Mouse (Mus musculus) CD8-positive naive resting alpha-beta T cell, adult 2 months (primary cell): ENCODE measurements around the gene Anks4b.

Source experiments
- DNase-seq, 2 experiments: peaks; one replicate each; pipeline ENCODE4 v3.0.0; 2022; ENCODE audit warnings: low read depth in 2 of 2, low spot score in 2 of 2

Anks4b gene

DNA sequence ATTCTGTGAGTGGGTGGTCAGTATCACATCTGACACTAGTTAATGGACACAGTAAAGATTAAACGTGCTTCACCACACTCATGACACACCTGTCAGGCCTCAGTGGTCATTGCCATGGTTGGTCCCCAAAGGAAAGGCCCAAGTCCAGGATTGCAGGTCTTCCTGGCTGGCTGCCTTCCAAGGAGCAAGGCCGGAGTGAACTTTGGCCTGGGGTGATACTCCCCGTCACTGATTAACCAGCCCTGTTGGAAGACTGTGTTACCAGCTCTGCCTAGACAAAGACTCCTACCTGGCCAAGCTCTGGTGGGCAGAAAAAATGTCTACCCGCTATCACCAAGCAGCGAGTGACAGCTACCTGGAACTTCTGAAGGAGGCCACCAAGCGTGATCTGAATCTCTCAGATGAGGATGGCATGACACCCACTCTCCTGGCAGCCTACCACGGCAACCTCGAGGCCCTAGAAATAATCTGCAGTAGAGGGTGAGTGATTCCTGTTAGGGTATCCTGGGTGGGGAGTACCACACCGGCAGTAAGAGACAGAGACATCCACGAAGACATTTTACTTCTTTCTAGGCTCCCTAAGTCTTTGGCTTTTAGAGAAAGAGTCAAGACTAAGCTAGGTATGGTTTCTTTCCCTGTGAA is at the start of gene Anks4b:
TSS of gene Anks4b (plus strand) at position 256 of the 642 bp plus-strand sequence.
- DNase-seq = no peak

DNA sequence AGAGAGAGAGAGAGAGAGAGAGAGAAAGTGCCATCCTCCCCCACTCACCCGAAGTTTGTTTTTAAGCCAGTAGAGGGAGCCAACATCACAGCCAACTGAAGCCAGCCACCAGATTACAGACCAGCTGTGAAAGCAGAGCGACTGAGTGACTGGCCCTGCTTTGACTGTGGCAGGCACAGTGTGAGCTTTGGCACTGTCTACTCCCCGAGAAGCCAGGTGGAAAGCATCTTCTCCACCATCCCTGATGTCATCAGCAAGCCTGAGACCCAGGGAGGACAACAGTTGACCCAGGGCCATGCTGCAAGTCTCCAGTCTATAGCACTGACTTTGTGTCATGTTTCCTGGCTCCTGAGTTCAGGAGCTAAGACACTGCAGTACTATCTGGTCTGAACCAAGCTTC is 48.8 kb upstream of the Anks4b start:
- peak in 1 of 2 experiments; percentile 5 for DNase-seq

DNA sequence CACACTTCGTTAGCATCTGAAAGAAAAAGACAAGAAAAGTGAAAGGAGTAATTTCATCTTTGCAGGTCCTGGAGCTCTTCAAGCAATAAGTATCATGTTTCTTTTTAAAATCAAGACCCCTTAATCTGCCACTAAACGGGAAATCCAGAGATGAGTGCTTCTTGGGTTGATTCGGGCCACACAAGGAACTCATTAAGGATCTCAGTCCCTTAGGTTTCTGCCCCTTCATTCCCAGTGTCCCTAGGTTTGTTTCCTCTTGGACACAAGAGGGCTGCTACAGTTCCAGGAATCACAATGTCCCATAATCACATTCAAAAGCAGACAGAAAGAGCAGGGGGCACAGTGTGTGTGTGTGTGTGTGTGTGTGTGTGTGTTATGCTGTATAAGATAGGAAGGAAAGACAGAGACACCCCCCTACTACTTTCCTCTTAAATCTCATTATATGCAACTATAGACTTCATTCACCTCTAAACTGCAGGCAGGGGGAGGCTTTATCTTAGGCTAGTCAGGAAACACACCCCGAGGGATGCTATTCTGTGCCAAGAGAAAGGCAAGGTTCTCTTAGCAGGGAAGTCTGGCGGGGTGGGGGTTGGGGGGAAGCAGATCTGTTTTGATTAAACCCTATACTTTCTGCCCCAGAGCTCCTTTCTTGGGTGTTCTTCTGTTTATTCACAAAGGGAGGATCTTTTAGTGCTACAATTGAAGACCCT is 46.5 kb upstream of the Anks4b start:
- no peak for DNase-seq

DNA sequence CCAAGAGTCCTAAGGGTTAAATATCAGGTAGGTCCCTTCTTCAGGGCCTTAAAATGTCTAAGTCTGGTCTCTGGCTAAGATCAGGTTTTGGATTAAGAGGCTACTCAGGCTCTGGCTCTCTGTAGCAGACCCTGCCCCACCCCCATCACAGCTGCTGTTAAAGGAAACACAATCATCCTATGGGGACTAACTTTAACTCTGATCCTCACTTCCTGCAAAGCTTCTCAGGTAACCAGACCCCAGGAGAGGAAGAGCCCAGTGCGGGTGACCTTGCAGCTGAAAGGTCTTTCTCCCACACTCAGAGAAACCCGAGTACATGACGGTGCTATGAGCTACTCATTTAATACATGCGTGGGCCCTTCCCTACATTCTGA is 46.0 kb upstream of the Anks4b start:
- DNase-seq = no peak

DNA sequence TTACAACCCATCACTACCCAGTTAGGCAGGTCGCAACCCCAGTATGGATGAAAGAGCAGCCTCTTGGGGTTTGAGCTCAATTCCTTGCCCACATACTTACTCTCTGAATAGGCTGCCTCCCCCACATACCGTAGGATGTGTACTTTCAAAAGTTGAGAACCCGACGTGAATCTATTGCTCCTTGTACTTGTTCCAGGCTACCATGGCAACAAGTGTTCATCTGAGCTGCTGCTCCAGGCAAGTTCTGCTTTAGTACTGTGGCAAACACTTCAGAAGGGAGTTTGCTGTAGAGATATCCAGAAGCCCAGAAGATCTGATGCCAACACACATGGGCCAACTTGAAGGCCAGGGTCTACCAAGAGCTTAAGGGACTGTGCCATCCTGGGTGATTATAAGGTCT is 44.7 kb upstream of the Anks4b start:
- no peak for DNase-seq

DNA sequence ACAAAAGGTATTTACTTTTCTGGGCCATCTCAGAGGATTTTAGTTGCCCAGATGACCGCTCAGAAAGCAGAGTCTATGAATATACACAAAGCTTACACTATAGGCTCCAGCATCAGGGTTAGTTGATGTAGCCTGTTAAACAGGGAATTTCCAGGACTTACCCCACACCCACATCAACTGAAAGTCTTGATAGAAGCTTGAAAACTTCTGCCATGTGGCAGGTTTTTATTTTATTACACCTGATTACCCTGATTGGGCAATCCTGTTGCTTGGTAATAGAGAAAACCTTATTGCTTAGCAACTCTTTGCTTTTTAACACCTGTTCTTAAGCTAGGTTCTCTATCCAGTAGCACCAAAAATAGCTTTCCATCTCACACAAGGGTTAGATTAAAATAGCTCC is 30.9 kb upstream of the Anks4b start:
- DNase-seq = no peak

DNA sequence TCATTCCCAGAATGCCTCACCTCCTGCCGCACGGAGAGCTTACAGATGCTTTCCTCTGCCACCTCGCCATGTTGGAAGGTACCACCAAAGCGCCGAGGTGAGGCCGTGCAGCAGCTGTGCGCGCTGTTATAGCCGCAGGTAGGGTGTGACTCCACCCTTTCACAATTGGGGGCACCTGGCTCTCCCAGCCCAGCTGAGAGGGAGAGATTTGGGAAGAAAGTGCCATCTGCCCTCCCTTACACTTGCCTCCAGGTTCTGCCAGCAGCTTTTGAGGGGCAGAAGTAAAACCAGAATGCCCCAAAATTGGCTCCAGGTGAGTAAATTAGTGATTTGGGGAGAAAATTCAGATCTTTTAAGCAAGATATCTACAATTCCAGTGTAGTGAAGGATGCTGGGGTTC is 28.5 kb upstream of the Anks4b start, which contains the start of gene Zp2:
TSS of gene Zp2 (minus strand) at position 101 of the 400 bp plus-strand sequence.
- DNase-seq = no peak

DNA sequence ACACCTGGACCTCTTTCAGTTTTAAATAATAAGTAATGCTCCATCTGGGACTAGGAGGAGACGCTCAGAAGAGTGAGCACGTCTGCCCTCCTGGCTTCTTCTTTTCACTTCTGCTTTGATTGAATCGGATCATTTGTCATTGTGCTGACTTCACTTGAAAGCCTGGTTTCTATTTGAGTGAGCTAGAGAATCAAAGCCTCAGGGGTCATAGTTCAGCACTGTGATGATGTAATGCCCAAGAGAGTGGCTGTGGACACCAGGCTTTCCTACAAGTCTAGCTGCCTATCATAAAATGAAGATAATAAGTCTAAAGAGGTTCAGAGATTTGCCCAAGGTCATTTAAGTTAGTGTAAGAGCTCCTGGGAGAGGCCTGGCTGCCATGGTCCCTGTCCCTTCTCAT is 23.4 kb upstream of the Anks4b start:
- DNase-seq = no peak

DNA sequence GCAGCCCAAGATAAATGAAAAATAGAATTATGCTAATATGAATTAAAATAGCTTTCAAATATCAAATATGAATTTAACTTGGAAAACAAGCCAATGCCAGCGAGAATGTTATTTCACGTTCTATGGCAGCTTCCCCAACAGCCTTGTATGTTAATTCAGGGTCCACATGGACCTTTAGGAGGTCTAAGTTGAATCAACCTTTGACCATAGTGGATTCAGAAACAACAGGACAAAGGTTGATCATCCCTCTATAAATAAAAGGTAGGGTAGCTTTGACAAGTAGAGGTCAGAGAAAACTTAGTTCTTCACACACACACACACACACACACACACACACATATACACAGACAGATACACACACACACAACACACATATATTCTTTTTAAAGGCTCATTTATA is 22.8 kb upstream of the Anks4b start:
- DNase-seq = no peak

DNA sequence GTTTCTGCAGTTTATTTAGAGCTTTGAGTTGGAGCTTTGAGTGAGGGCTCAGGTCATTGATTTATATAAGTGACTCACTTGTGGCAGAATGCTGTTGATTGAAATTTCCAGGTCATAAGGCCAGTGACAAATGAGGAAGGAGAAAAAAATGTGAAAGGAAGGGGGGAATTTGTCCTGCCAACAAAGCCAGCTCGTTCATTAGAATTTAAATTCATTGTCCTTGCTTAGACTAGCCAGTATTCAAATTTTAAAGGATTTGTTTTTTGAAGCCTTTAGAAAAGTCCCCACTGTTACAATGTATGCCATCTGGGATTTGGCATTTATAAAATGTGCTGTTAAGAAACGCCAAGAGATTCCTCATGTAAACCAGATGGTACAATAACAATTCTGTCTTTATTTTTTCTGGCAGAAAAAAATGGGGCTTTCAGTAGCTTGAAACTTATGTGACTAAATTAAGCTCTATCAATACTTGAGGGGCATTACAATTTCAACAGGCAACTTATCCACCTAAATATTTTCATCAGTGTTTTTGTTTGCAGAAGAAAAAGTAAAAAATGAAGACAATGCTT is 16.7 kb upstream of the Anks4b start:
- DNase-seq = no peak

DNA sequence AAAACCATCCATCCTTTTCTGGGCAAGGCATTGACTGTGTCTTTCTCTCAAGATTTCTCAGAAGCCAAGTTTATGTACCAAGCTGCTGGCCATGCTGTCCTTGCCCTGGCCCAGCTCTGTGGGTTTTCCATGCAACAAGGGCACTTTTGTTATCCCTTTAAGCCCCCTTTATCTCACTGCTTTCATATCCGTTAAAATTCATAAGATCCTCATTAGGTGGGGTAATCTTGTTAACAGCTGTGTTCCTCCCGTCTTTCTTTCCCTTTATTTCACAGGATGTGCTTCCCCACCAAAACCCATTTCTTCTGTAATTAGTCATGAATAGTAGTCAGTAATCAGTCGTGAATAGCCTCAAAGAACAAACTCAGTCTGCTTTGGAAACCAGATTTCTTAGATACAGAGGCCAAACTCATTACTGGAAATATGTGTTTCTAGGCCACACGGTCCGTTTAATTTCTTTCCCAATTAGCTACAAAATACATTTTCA is 16.0 kb upstream of the Anks4b start:
- DNase-seq = no peak

DNA sequence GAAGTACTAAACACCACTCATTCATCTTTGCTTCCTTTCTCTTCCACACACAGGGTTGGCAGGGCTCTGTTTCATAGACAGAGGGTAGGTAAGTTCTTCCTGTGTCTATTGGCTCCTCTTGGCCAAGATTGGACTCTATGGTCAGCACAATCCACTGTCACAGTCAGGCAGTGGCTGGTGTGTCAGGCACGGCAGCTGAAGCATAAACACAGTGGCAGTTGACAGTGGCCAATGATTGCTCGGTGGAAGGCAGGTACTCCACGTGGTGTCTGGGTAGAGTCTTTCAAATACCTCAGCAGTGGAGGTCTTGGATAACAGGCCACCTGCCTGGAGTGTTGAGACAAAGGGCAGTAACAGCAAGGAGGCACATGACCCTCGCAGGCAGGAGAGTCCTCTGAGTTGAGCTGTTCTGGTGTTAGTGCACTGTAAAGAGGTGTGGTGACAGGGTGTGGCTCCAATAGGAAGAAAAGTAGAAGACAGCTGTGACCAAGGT is 15.5 kb upstream of the Anks4b start:
- DNase-seq = no peak

DNA sequence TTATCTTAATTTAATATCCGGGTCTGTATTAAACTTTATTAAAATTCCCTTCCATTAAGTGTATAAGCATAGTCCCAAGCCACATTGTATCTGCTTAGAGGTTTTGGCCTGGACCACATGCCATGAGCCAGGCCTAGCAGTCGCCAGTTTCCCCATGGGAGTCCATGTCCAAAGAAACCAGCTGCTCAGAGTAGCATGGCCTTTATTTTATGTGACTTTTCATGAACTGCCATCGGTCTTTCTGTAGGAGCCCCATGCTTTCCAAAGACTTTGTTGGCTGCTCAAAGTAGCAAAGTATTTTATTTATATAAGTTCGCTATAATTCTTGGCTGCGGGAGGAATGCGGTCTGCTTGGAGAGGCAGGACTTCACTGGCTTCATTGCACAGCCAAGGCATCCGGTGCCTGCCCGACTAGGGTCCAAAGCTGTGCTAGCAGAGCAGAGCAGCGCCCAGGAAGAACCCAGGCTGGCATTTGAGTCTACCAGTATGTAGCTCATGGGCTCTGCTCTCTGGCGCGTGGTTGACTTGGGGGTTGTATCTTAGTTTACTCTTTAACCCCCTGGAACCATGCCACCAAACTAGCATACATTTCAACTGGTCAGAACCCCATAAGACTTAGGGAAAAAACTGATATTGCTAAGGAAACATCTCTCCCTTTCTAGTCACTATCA is 9.9 kb upstream of the Anks4b start:
- DNase-seq = no peak

DNA sequence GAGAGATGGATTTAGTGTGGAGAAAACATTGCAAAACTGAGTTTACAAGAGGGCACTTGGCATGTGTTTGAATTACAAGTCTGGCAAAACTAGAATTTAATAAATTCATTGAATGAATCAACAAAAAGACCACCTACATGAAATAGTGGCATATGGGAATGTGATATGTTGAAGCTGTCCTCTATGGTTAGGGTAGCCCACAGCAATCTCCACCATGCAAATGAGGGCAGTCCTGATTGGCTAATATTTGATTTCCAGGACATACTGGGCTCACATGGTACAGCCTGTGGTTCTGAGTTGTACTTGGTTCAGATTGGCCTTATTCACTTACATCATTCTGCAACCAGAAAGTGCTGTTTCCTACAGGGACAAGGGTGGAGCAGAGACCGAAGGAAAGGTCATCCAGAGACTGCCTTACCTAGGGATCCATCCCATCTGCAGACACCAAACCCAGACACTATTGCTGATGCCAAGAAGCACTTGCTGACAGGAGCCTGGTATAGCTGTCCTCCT is 1.4 kb upstream of the Anks4b start:
- no peak for DNase-seq

DNA sequence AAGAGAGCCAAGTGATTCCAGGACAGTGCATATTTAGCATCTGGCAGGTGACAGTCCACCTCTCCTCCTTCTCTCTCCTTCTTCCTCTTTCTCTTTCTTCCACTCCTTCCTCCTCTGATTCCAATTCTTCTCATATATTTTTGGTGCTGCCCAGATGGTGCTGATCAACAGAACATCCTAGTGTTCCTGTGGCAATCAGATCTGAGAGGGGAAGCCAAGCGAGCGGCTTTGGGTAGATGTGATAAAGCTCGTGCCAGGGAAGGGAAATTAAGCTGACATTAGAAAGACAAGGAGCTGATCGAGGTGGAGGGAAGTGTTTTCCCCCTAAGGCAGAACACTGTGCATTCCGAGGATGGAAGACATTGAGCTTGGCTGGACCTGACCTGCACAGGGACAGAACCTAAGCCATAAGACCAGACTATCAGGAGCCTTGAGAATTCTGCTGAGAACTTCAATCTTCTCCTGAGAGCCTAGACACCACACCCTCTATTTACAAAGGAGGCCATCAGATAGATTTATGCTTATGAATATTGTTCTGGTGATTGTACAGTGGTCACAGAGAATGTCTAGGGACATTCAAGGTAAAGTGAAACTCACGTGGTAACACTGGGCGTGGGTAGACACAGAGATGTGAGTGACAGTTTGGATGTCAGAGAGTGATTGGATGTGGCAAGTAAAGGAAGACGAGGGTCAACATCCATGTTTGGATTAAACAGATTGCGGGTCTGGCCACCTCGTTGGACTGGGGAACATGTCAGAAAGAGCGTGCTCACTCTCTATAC is 1.3 kb downstream of the Anks4b start:
- no peak for DNase-seq

DNA sequence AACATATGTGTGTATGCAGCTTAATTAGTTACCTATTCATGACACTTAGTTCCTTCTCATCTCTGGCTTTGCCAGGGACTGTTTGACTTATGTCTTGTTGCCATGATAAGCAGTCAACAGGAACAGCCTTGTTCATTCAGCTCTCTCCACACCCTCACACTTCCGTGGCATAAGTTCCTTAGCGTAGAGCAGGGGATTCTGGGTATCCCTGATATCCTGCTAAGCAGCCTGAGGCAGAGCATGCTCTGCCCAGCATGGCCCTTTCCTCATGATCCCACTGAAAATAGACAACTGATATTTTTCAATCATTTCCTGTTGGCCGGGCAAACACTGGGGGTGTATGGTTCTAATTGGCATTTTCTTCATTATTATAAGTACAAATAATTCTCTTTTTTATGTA is 4.0 kb downstream of the Anks4b start:
- DNase-seq = no peak

DNA sequence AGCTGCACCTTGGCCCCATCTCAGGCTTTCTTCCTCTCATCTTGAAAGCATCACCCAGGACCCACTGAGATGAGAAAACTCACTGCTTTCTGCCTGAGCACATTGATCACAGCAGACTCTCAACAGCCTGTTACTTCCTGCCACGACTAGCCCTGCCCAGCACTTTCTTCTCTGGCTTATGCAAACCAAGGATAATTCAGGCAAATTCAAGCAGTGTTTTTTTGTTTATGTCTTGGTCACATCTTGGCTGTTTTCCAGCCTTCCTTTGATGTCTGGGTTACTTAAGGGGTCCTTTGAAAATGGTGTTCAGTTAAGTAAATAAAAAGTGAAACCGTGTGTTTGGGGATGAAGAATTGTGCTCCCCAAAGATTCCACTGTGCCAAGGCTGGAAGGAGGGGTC is 5.3 kb downstream of the Anks4b start:
- DNase-seq = no peak

DNA sequence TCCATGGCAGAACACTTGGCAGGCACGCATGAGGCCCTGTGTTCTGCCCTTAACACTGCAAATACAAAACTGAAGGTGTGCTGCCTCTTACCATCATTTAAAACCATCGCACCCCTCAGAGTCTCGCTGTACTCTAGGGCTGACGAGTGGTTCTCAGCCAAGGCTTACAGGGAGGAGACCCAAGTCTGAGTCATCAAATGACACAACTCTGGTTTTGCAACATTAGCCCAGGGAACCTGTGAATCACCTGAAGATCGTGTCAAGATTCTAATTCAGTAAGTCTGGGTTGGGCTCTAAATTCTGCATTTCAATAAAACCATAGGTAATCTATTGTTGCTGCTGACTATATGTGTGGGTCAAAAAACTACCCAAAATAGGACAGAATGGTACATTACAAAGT is 6.9 kb downstream of the Anks4b start:
- DNase-seq = no peak

DNA sequence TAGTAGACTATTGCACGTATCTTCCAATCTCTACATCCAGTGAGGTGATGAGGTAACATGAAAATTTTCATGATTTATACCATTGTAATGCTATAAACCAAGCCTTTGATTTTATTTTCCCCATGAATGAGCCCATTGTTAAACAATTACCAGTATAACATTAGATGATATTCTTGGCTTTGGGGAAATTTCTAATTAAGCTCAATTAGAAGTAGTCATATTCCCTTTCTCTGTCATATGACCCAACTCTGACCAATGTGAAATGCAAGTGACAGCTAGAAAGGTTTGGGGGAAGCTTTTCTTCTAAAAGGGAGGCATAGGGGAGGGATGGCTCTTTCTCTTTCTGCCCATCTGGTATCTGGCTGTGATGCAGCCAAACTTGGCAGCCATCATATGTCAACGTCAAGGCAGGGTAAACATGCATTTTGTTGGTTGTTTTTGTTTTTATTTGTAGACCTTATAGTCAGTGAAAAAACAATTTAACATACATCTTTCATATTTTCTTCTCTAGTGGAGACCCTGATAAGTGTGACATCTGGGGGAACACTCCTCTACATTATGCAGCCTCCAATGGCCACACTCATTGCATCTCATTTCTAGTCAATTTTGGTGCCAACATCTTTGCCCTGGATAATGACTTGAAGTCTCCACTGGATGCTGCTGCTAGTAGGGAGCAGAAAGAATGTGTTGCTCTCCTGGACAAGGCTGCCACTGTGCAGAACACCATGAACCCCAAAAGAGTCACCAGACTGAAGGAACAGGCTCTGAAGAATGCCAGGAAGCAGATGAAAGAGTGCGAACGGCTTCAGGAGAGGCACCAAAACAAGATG is 8.0 kb downstream of the Anks4b start:
- DNase-seq = no peak

DNA sequence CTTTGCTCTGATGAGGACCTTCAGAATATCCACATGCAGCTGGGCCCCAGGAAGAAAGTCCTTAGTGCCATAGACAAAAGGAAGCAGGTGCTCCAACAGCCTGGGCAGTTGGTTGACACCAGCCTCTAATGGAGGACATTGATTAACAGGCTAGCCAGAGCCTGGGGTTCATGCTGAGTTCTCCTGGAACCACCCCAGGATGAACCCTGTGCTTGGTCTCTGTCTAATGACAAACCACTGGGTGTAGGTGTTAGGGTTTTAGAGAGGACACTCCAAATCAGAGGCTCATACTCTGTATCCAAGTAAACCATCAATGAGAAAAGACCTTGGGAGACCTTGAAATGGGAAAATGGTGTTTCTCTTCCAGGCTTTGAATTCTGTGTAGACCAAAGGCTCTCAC is 9.2 kb downstream of the Anks4b start:
- no peak for DNase-seq
